Mouse (Mus musculus): ENCODE data around the gene Zfp651.

The Zfp651 gene

GRCm38 (mm10) chr9:121810081-121810821 lies 51.1 kb downstream of the Zfp651 start:
- DNase-seq (ENCODE audit: low spot score): no peak

- DNase-seq (ENCODE audit: low spot score): no peak
Measured at GRCm38 (mm10) chr9:121815183-121815582, 56.1 kb downstream of the Zfp651 start.

GRCm38 (mm10) chr9:121819073-121819770 lies 60.1 kb downstream of the Zfp651 start:
- DNase-seq (ENCODE audit: low spot score): no peak

- no peak for DNase-seq (ENCODE audit: low spot score)
Measured at GRCm38 (mm10) chr9:121819771-121820471, 60.8 kb downstream of the Zfp651 start.

- DNase-seq (ENCODE audit: low spot score): no peak
Measured at GRCm38 (mm10) chr9:121820765-121821164, 61.6 kb downstream of the Zfp651 start.

All from urinary bladder, postnatal 10 days (tissue).